Mouse (Mus musculus) brain, embryonic 14.5 days (tissue): ENCODE data around the gene Mnt. TPM values are rescaled to one million over a fixed set of nuclear protein-coding genes. Genes with fewer than 3 reads are reported as not detected.

Experiments
- DNase-seq: peaks from one replicate; pipeline ENCODE4 v3.0.0-alpha.2; 2011; ENCODE audit warnings: low read depth
- CTCF ChIP-seq: fragments of 200-500 bp; IDR thresholded peaks from 2 replicates; pipeline ENCODE4 v1.5.1; 2012; ENCODE audit warnings: inconsistent platforms, mild to moderate bottlenecking, moderate library complexity, borderline replicate concordance; ENCODE audit not compliant: insufficient read depth, insufficient read length; ENCODE audit errors: extremely low read depth
- POLR2A ChIP-seq: fragments of 200-500 bp; IDR thresholded peaks from 2 replicates; pipeline ENCODE4 v1.6.1; 2012; ENCODE audit warnings: mild to moderate bottlenecking, inconsistent platforms, borderline replicate concordance; ENCODE audit not compliant: poor library complexity, insufficient read depth, insufficient read length, severe bottlenecking; ENCODE audit errors: extremely low read depth
- polyA plus RNA-seq: library from polyadenylated mRNA; depleted of rRNA; stranded (reverse); fragments of >200 nt; gene quantifications from 2 replicates; pipeline ENCODE4 v1.2.3, GENCODE M21; 2012; rRNA removed

Gene Mnt
- polyA plus RNA-seq, 1 experiment = 33.4 TPM

- no peak for TF ChIP-seq POLR2A
- TF ChIP-seq CTCF = no peak
- DNase-seq = peak; percentile 56
Measured at GRCm38 (mm10) chr11:74866640-74867039, 35.9 kb downstream of the Mnt start.

- no peak for DNase-seq
- TF ChIP-seq POLR2A = no peak
Measured at GRCm38 (mm10) chr11:74867181-74867580, 36.5 kb downstream of the Mnt start.

GRCm38 (mm10) chr11:74868046-74868760 is 37.5 kb downstream of the Mnt start:
- TF ChIP-seq POLR2A = no peak
- TF ChIP-seq CTCF = no peak
- no peak for DNase-seq

GRCm38 (mm10) chr11:74869603-74870002 is 38.9 kb downstream of the Mnt start:
- no peak for TF ChIP-seq POLR2A
- TF ChIP-seq CTCF = no peak
- peak; percentile 50 for DNase-seq

- DNase-seq = no peak
- TF ChIP-seq CTCF (no peak), POLR2A (no peak)
Measured at GRCm38 (mm10) chr11:74870544-74870943, 39.8 kb downstream of the Mnt start.

GRCm38 (mm10) chr11:74870991-74871622 is 40.4 kb downstream of the Mnt start:
- TF ChIP-seq CTCF = no peak
- DNase-seq = peak; percentile 74

GRCm38 (mm10) chr11:74874630-74875029 is 43.9 kb downstream of the Mnt start:
- TF ChIP-seq CTCF (no peak), POLR2A (no peak)
- DNase-seq = no peak

- DNase-seq = peak; percentile 94
- TF ChIP-seq POLR2A (no peak), CTCF (no peak)
Measured at GRCm38 (mm10) chr11:74876801-74877200, 46.1 kb downstream of the Mnt start.

GRCm38 (mm10) chr11:74880999-74881398 is 50.3 kb downstream of the Mnt start:
- no peak for DNase-seq
- TF ChIP-seq POLR2A (no peak), CTCF (no peak)

GRCm38 (mm10) chr11:74881979-74882378 is 51.3 kb downstream of the Mnt start:
- peak; percentile 45 for DNase-seq
- TF ChIP-seq CTCF (no peak), POLR2A (no peak)

- peak; percentile 59 for DNase-seq
- no peak for TF ChIP-seq POLR2A
- no peak for TF ChIP-seq CTCF
Measured at GRCm38 (mm10) chr11:74883098-74883497, 52.4 kb downstream of the Mnt start.

GRCm38 (mm10) chr11:74894619-74895018 is 63.9 kb downstream of the Mnt start:
- no peak for TF ChIP-seq POLR2A
- no peak for TF ChIP-seq CTCF
- no peak for DNase-seq

Other genes starting within 250 kb of the Mnt start
- 16.5 and 21.4 TPM in 2 replicates for gene Rap1gap2, start 220.0 kb upstream of the Mnt start, polyA plus RNA-seq
- 6.6 and 7.5 TPM in 2 replicates for gene Ccdc92b, start 211.3 kb upstream of the Mnt start, polyA plus RNA-seq
- gene Cluh, start 181.4 kb upstream of the Mnt start, polyA plus RNA-seq = 27.1 and 34.1 TPM in 2 replicates
- gene Pafah1b1, start 106.2 kb upstream of the Mnt start, polyA plus RNA-seq = 103 and 130 TPM in 2 replicates
- 13.5 and 18.5 TPM in 2 replicates for gene Mettl16, start 60.1 kb upstream of the Mnt start, polyA plus RNA-seq
- 52.4 and 63.2 TPM in 2 replicates for gene Sgsm2, start 66.1 kb downstream of the Mnt start, polyA plus RNA-seq
- gene Tsr1, start 67.2 kb downstream of the Mnt start, polyA plus RNA-seq = 20.5 and 25.0 TPM in 2 replicates
- gene Smg6, start 94.9 kb downstream of the Mnt start, polyA plus RNA-seq = 35.0 and 39.3 TPM in 2 replicates
- gene Srr, start 95.0 kb downstream of the Mnt start, polyA plus RNA-seq = 23.3 and 33.0 TPM in 2 replicates